Mouse (Mus musculus): ENCODE measurements around the gene Usp35.

The Usp35 gene

DNA sequence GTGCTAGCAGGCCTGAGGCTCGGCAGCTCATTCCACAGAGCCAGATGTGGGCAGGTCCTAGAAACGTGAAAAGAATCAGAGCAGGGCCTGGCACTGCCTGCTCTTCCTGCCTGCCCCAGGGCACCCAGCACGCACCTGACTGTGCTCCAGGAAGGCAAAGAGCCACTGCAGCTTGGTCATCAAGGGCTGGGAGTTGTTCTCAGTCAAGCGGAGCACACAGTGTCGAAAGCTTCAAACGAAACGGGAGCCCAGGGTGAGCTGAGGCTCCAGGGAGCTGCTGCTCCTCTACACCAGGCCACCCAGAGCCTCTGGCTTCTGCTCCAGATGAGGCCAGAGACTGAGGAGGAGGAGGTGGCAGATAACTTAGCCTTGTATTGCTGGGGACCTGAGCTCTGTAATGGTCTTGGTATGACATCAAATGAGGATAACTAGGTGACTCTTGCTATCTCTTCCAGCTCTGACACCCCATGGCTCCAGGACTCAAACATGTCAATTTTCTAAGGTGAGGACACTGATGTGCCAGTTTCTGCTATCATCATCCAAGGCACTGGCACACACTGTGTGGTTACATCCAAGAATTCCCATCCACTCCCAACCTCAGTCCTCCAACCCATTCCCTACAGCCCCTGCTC, 18.3 kb downstream of the Usp35 start:
- no peak for DNase-seq

DNA sequence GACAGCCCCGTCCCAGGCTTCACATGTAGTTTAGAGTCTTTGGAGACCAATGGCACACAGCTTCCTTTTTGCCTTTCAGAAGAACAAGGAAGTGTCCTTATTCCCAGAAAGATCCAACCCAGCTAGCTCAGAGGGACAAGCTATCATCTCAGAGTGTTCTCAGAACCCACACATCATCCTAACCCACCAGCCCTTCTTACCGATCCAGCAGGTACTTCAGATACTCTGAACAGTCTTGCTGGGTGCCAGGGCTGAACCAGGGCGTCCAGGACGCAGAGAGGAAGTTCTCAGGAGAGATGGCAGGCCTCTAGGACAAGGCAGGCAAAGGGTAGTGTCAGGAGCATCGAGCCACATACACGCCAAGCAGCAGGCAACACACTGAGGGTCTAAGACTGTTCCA, 19.0 kb downstream of the Usp35 start:
- no peak for DNase-seq

GRCm38 (mm10) chr7:97312196-97312595, 19.6 kb downstream of the Usp35 start:
- no peak for DNase-seq

- DNase-seq: peak in 1 of 2 experiments; percentile 2
Measured at GRCm38 (mm10) chr7:97311620-97312019, 20.2 kb downstream of the Usp35 start.

GRCm38 (mm10) chr7:97310341-97310635, 21.5 kb downstream of the Usp35 start:
- no peak for DNase-seq

- DNase-seq: no peak
Measured at GRCm38 (mm10) chr7:97309461-97310340, 22.1 kb downstream of the Usp35 start.

DNA sequence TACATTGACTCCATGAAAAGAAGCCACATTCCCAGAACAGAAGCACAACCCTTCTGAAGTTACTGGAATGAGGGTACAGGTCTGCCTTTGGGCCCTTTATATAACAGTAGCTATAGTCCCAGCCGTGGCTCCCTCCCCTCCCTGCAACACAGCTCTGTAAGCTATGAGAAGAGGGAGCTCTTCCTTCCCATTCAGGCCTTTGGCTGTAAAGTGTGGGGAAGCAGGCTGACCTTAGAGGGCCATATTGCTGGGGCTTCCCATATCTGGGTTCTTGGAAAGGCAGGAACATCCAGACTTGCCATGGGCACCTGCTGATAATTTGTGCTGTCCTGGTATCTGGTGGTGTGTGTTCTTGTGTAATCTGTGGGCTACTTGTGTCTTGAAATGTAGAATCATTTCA, 24.3 kb downstream of the Usp35 start:
- DNase-seq: no peak

DNA sequence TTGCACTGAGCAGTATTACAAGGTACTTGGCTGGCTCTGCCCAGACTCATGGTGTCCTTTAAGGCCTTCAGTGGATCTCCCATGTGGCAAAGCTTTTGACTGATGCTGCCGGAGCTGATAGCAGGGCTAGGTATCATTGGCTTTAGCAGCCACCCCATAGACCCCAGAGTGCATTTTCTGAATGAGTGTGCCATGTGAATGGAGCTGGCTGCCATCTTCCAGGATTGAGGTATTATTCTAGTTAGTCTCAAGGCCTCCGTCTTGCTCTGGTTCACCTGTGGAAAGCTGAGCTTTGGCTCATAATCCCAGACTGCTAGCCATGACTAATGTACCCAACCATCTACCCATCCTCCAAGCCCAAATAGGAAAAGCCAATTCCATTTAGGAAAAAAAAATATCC, 25.0 kb downstream of the Usp35 start:
- DNase-seq: no peak

GRCm38 (mm10) chr7:97305206-97305605, 26.6 kb downstream of the Usp35 start:
- DNase-seq: peak in 1 of 2 experiments; percentile 2

DNA sequence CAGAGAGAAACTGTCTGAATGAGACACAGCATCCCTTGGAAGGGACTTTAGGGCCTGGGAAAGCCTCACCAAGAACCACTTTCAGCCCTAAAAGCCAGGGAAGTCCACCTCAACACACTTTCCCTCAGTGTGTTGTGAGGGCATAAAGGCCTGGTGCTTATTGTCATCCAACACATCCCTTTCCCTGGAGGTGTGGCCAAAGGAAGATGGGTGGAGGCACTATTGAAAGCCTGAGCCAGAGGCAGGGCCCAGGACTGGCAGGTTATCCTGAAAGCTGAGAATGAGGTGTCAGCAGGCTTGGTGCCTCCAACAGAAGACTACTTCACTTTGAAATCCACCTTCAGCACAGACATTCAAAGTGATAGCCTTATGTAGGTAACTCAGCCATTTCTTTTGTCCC, 27.3 kb downstream of the Usp35 start:
- DNase-seq: no peak

GRCm38 (mm10) chr7:97303614-97304013, 28.2 kb downstream of the Usp35 start:
- peak in 1 of 2 experiments; percentile 2 for DNase-seq

- no peak for DNase-seq
Measured at GRCm38 (mm10) chr7:97302876-97303275, 28.9 kb downstream of the Usp35 start.

DNA sequence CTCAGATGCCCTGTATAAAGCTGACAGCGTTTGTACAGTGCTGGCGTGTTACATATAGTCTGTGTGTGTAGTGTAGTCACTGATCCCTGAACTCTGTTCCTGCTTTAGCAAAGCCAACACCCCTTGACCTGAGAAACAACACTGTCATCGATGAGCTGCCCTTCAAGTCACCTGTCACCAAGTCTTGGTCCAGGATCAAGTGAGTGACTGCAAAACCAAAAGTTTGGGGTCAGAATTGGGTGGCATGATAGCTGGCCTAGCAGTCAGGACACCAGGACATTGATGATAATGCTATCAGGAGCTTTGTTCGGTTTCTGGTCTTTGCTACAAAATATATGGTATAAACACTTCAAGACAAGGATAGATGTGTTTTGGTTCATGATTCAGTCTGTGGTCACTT, 29.6 kb downstream of the Usp35 start:
- DNase-seq: no peak

GRCm38 (mm10) chr7:97301321-97301720, 30.5 kb downstream of the Usp35 start:
- DNase-seq: peak in 1 of 2 experiments; percentile 2

DNA sequence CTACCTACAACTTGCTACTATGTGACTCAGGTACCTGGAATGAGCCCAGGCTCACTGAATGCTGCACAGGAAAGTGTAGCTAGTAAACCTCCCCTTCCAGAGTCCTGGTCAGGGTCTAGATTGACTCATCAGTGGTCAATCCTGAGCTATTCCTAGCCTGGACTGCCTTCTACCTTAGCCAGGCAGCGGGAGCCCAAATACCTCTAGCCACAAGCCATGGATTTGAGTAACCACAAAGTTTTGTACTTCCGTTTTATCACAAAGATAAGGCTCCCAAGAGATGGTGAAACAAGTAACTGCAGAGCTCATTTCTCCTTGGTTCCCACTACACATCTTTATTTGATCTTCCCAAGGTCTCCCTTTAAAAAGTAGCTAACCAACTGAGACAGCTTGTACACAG, 30.9 kb downstream of the Usp35 start:
- no peak for DNase-seq

- peak in 1 of 2 experiments; percentile 3 for DNase-seq
Measured at GRCm38 (mm10) chr7:97298943-97299342, 32.9 kb downstream of the Usp35 start.

DNA sequence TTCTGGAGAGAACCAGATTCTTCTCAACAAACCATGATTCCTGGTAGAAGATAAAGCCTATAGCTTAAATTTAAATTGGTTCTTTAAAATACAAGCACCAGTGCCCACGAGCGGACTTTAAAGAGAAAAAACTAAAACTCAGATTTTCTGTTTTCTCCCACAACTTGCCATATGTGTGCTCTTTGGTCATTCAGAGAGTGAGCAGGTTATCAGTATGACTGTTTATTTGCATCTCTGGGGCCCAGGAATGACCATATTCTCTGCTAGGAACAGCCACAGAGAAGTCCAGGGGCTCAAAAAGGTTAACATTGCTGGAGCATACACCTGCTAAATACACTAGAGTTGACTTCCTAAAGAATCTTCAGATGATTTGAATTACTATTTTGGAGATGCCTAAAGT, 33.5 kb downstream of the Usp35 start:
- no peak for DNase-seq

DNA sequence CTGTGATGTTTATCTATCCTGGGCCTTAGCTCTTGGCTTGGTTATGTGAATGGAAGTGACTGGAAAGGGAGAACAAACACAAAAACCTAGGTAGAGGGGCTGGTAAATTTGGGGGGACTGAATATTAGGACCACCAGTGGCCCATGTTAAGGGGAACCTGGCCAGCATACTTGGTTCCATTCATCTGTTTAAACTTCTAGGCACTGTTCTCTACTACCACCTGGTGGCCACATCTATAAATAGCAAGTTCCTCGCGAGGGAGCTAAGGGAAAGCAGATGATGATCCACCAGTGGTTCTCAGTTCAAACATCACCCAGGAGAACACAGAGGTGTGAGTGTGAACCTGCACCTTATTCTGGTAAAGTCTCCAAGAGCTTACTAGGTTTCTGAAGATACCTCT, 34.4 kb downstream of the Usp35 start:
- DNase-seq: peak; percentile 53 to 69

- no peak for DNase-seq
Measured at GRCm38 (mm10) chr7:97296986-97297385, 34.8 kb downstream of the Usp35 start.

- DNase-seq: no peak
Measured at GRCm38 (mm10) chr7:97271068-97271467, 60.8 kb downstream of the Usp35 start.

DNA sequence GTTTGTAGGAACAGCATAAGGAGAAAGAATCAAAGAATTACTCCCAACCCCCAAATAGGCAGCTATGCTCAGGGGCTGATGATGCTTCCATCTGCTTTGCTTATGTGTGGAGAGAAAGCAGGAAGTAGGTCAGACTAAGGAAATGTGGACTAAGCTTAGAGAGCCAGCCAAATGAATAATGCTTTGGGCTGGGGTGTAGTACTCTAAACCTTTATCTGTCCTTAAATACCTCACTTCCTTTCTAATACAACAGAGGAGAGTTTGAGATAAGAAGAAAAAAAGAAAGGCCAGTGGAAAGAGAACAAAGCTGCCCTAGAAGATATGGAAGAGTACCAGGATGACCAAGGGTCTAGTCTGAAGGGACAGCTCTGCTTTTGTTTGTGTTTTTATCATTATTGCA, 61.5 kb downstream of the Usp35 start:
- DNase-seq: no peak

GRCm38 (mm10) chr7:97262541-97262940, 69.3 kb downstream of the Usp35 start:
- DNase-seq: no peak

Data from cerebellum, postnatal 25 days (tissue).